Mouse (Mus musculus): ENCODE measurements around the gene Vdac2. TPM values are rescaled to one million over a fixed set of nuclear protein-coding genes. Genes with fewer than 3 reads are reported as not detected.
A peak's percentile ranks its signal among the peaks of the same experiment; 100 is the strongest.

Gene Vdac2
- polyA plus RNA-seq (2015; fragmentation: Nextera tagmentation; extraction: Ambion mirVana), result 524 and 538 TPM in 2 replicates

GRCm38 (mm10) chr14:21824938-21825337, at the start of gene Vdac2:
Gene Vdac2, plus strand, starts transcription at chr14:21825238.
- Histone ChIP-seq H3K4me1 (ENCODE audit: control insufficient read depth, insufficient read depth, low read length) (peaks cover 48% of the 10 kb centered on the region), H3K4me3 (ENCODE audit: low read length) (no peak within 1 kb of the TSS), H3K27ac (ENCODE audit: low read length) (peak within 1 kb of the TSS; percentile 99), H3K27me3 (ENCODE audit: control insufficient read depth, insufficient read depth, low read length) (no peaks in the 10 kb centered on the region), H3K36me3 (ENCODE audit: control insufficient read depth, insufficient read depth) (no peaks in the 10 kb centered on the region), H3K4me2 (ENCODE audit: low read depth, low read length) (no peak within 1 kb of the TSS), H3K9ac (ENCODE audit: low read length) (no peak within 1 kb of the TSS), H3K9me3 (replicated peaks; ENCODE audit: control insufficient read depth, low read length) (no peaks in the 10 kb centered on the region)
- ATAC-seq (replicated peaks; ENCODE audit: extremely low read depth, insufficient read depth, low FRiP score), result no peak
- WGBS, result 79% methylated on average over 2 of the region's 2 CpGs

- no peaks in the 10 kb centered on the region for H3K9me3 ChIP-seq (replicated peaks; ENCODE audit: control insufficient read depth, low read length)
- no peak overlapping the region for H3K4me3 ChIP-seq (ENCODE audit: low read length)
- 91% methylated on average over 4 of the region's 4 CpGs for WGBS
- H3K27ac ChIP-seq (ENCODE audit: low read length), result no peak overlapping the region
- H3K27me3 ChIP-seq (ENCODE audit: control insufficient read depth, insufficient read depth, low read length), result no peaks in the 10 kb centered on the region
- peaks cover 7% of the 10 kb centered on the region; the same call in 1 of the 2 replicates for H3K4me1 ChIP-seq (ENCODE audit: control insufficient read depth, insufficient read depth, low read length)
- no peak overlapping the region for H3K9ac ChIP-seq (ENCODE audit: low read length)
- H3K4me2 ChIP-seq (ENCODE audit: low read depth, low read length), result no peak overlapping the region
- ATAC-seq (replicated peaks; ENCODE audit: extremely low read depth, insufficient read depth, low FRiP score), result no peak
- H3K36me3 ChIP-seq (ENCODE audit: control insufficient read depth, insufficient read depth), result peaks cover 16% of the 10 kb centered on the region
These were observed 48.8 kb upstream of the Vdac2 start for GRCm38 (mm10) chr14:21776201-21776600.

DNA sequence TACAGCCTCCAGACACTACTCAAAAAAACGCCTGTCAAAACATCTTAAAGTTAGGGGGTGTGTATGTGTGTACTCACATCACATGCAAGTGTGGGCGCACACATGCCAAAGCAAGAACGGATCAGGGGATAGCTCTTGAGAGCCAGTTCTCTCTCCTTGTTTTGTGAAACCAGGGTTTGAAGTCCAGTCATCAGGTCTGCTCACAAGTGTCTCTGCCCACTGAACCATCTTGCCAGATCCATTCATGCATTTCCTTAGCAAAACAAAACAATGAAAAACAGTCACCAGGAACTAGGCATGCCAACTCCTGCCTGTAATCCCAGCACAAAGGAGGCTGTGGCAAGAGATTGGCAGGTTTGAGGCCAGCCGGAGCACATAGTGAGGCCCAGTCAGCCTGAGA, 38.5 kb upstream of the Vdac2 start:
- peaks cover 21% of the 10 kb centered on the region; the same call in 1 of the 2 replicates for H3K36me3 ChIP-seq (ENCODE audit: control insufficient read depth, insufficient read depth)
- H3K27me3 ChIP-seq (ENCODE audit: control insufficient read depth, insufficient read depth, low read length), result no peaks in the 10 kb centered on the region
- H3K27ac ChIP-seq (ENCODE audit: low read length), result no peak overlapping the region; the same call in 1 of the 2 replicates
- no peak overlapping the region for H3K4me2 ChIP-seq (ENCODE audit: low read depth, low read length)
- WGBS, result 81% methylated on average over 4 of the region's 4 CpGs
- ATAC-seq (replicated peaks; ENCODE audit: extremely low read depth, insufficient read depth, low FRiP score), result no peak
- no peak overlapping the region for H3K4me3 ChIP-seq (ENCODE audit: low read length)
- H3K9me3 ChIP-seq (replicated peaks; ENCODE audit: control insufficient read depth, low read length), result no peaks in the 10 kb centered on the region
- no peak overlapping the region for H3K9ac ChIP-seq (ENCODE audit: low read length)
- no peaks in the 10 kb centered on the region for H3K4me1 ChIP-seq (ENCODE audit: control insufficient read depth, insufficient read depth, low read length)

DNA sequence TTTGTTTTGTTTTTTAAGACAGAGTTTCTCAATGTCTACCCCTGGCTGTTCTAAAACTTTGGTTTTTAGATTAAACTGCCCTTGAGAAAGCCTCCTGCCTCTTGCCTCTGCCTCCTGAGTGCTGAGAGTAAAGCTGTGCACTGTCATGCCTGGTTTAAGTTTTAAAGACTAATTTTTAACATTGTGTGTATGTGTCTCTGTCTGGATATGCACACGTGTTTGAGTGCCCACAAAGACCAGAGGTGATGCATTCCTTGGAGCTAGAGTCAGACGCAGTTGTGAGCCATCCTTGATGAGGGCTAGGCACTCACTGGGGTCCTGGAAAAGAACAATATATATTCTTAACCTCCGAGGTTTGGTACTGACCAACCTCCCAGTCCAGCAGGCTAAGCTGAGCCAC, 37.7 kb upstream of the Vdac2 start:
- H3K4me1 ChIP-seq (ENCODE audit: control insufficient read depth, insufficient read depth, low read length), result no peaks in the 10 kb centered on the region
- H3K36me3 ChIP-seq (ENCODE audit: control insufficient read depth, insufficient read depth), result peaks cover 21% of the 10 kb centered on the region; the same call in 1 of the 2 replicates
- H3K27me3 ChIP-seq (ENCODE audit: control insufficient read depth, insufficient read depth, low read length), result no peaks in the 10 kb centered on the region
- no peak overlapping the region for H3K4me3 ChIP-seq (ENCODE audit: low read length)
- H3K27ac ChIP-seq (ENCODE audit: low read length), result no peak overlapping the region
- no peak for ATAC-seq (replicated peaks; ENCODE audit: extremely low read depth, insufficient read depth, low FRiP score)
- 84% methylated on average over 3 of the region's 3 CpGs for whole genome bisulfite sequencing
- no peaks in the 10 kb centered on the region for H3K9me3 ChIP-seq (replicated peaks; ENCODE audit: control insufficient read depth, low read length)
- no peak overlapping the region for H3K9ac ChIP-seq (ENCODE audit: low read length)
- no peak overlapping the region for H3K4me2 ChIP-seq (ENCODE audit: low read depth, low read length)

GRCm38 (mm10) chr14:21788121-21788520, 36.9 kb upstream of the Vdac2 start:
- WGBS, result 94% methylated on average over 5 of the region's 5 CpGs
- Histone ChIP-seq H3K4me1 (ENCODE audit: control insufficient read depth, insufficient read depth, low read length) (no peaks in the 10 kb centered on the region), H3K36me3 (ENCODE audit: control insufficient read depth, insufficient read depth) (peaks cover 27% of the 10 kb centered on the region), H3K4me2 (ENCODE audit: low read depth, low read length) (no peak overlapping the region), H3K27me3 (ENCODE audit: control insufficient read depth, insufficient read depth, low read length) (no peaks in the 10 kb centered on the region), H3K27ac (ENCODE audit: low read length) (no peak overlapping the region), H3K4me3 (ENCODE audit: low read length) (no peak overlapping the region), H3K9ac (ENCODE audit: low read length) (no peak overlapping the region), H3K9me3 (replicated peaks; ENCODE audit: control insufficient read depth, low read length) (no peaks in the 10 kb centered on the region)
- no peak for ATAC-seq (replicated peaks; ENCODE audit: extremely low read depth, insufficient read depth, low FRiP score)

GRCm38 (mm10) chr14:21790585-21791251, 34.3 kb upstream of the Vdac2 start:
- Histone ChIP-seq H3K27me3 (ENCODE audit: control insufficient read depth, insufficient read depth, low read length) (no peaks in the 10 kb centered on the region), H3K4me2 (ENCODE audit: low read depth, low read length) (no peak overlapping the region), H3K36me3 (ENCODE audit: control insufficient read depth, insufficient read depth) (peaks cover 22% of the 10 kb centered on the region), H3K9ac (ENCODE audit: low read length) (no peak overlapping the region), H3K4me1 (ENCODE audit: control insufficient read depth, insufficient read depth, low read length) (no peaks in the 10 kb centered on the region), H3K9me3 (replicated peaks; ENCODE audit: control insufficient read depth, low read length) (no peaks in the 10 kb centered on the region), H3K4me3 (ENCODE audit: low read length) (no peak overlapping the region), H3K27ac (ENCODE audit: low read length) (no peak overlapping the region)
- WGBS, result 91% methylated on average over 9 of the region's 9 CpGs
- ATAC-seq (replicated peaks; ENCODE audit: extremely low read depth, insufficient read depth, low FRiP score), result no peak

- ATAC-seq (replicated peaks; ENCODE audit: extremely low read depth, insufficient read depth, low FRiP score), result no peak
- 87% methylated on average over 4 of the region's 4 CpGs for WGBS
- peaks cover 18% of the 10 kb centered on the region for H3K36me3 ChIP-seq (ENCODE audit: control insufficient read depth, insufficient read depth)
- no peaks in the 10 kb centered on the region for H3K4me1 ChIP-seq (ENCODE audit: control insufficient read depth, insufficient read depth, low read length)
- H3K4me2 ChIP-seq (ENCODE audit: low read depth, low read length), result no peak overlapping the region
- H3K27ac ChIP-seq (ENCODE audit: low read length), result no peak overlapping the region
- no peak overlapping the region for H3K9ac ChIP-seq (ENCODE audit: low read length)
- H3K9me3 ChIP-seq (replicated peaks; ENCODE audit: control insufficient read depth, low read length), result no peaks in the 10 kb centered on the region
- H3K4me3 ChIP-seq (ENCODE audit: low read length), result no peak overlapping the region
- H3K27me3 ChIP-seq (ENCODE audit: control insufficient read depth, insufficient read depth, low read length), result no peaks in the 10 kb centered on the region
These were observed 33.3 kb upstream of the Vdac2 start for GRCm38 (mm10) chr14:21791722-21792121.

- H3K27me3 ChIP-seq (ENCODE audit: control insufficient read depth, insufficient read depth, low read length), result no peaks in the 10 kb centered on the region
- H3K4me3 ChIP-seq (ENCODE audit: low read length), result no peak overlapping the region
- H3K9me3 ChIP-seq (replicated peaks; ENCODE audit: control insufficient read depth, low read length), result no peaks in the 10 kb centered on the region
- H3K36me3 ChIP-seq (ENCODE audit: control insufficient read depth, insufficient read depth), result peaks cover 17% of the 10 kb centered on the region
- no peak overlapping the region for H3K4me2 ChIP-seq (ENCODE audit: low read depth, low read length)
- no peak for ATAC-seq (replicated peaks; ENCODE audit: extremely low read depth, insufficient read depth, low FRiP score)
- no peak overlapping the region for H3K27ac ChIP-seq (ENCODE audit: low read length)
- H3K4me1 ChIP-seq (ENCODE audit: control insufficient read depth, insufficient read depth, low read length), result no peaks in the 10 kb centered on the region
- no peak overlapping the region for H3K9ac ChIP-seq (ENCODE audit: low read length)
- WGBS, result 91% methylated on average over 6 of the region's 6 CpGs
These were observed 32.8 kb upstream of the Vdac2 start for GRCm38 (mm10) chr14:21792250-21792649.

GRCm38 (mm10) chr14:21800641-21801040, 24.4 kb upstream of the Vdac2 start:
- H3K4me1 ChIP-seq (ENCODE audit: control insufficient read depth, insufficient read depth, low read length), result no peaks in the 10 kb centered on the region
- no peak overlapping the region for H3K9ac ChIP-seq (ENCODE audit: low read length)
- no peaks in the 10 kb centered on the region for H3K27me3 ChIP-seq (ENCODE audit: control insufficient read depth, insufficient read depth, low read length)
- H3K36me3 ChIP-seq (ENCODE audit: control insufficient read depth, insufficient read depth), result no peaks in the 10 kb centered on the region
- ATAC-seq (replicated peaks; ENCODE audit: extremely low read depth, insufficient read depth, low FRiP score), result no peak
- no peak overlapping the region for H3K27ac ChIP-seq (ENCODE audit: low read length)
- H3K9me3 ChIP-seq (replicated peaks; ENCODE audit: control insufficient read depth, low read length), result no peaks in the 10 kb centered on the region
- no peak overlapping the region for H3K4me2 ChIP-seq (ENCODE audit: low read depth, low read length)
- 95% methylated on average over 4 of the region's 4 CpGs for WGBS
- H3K4me3 ChIP-seq (ENCODE audit: low read length), result no peak overlapping the region

Data from heart, embryonic 16.5 days (tissue).